Mouse (Mus musculus): ENCODE data around the gene Tmem132d.

The Tmem132d gene

DNA sequence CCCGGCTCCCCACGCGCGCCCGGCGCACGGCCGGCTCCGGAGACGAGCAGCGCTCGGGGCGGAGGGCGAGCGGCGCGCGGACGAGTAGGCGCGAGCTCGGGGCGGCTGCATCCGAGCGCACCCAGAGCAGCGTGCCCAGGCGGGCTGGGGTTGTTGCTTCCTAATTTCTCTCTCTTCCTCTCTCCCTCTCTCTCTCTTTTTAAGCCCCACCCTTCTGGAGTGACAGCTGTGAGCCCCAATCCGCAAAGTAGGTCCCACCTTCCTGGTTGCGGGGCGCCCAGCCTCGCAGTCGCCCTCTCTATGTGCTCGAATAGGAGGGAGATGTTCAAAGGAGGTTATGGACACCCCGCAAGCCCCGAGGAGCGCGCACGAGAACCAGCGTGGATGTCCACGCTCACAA lies at the start of gene Tmem132d:
TSS of gene Tmem132d (minus strand) at position 162 of the 400 bp plus-strand sequence.
- DNase-seq, result no peak

DNA sequence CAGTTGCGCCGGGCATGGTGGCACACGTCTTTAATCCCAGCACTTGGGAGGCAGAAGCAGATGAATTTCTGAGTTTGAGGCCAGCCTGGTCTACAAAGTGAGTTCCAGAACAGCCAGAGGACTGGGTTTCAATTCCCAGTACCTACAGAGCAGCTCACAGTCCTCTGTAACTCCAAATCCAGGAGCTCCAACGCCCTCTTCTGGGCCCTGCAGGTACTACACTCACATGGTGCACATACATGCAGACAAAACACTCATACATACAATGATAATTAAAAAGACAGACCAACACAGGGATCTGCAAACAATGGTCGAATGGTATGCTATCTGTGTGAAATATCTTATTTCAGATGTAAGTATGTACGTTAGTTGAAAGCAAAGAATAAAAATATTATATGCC lies 47.9 kb upstream of the Tmem132d start:
- DNase-seq, result no peak

DNA sequence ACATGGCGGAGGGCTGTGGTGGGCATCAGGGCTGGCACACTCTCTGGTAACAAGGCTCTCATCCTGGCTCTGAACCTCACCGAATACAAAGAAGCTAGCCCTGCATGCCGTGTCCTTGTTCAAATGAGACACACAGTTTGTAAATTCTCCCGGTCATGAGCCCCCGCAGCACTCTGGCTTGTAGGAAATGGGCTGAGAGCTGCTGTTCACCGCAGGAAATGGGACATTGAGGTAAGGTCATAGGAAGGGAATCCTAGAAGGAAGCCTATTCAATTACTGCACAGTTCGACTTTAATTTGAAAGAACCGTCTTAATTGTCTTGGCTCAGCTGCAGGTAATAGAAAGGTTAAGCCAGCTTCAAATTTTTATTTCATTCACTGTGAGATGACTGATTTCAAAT lies 42.5 kb upstream of the Tmem132d start:
- no peak for DNase-seq

DNA sequence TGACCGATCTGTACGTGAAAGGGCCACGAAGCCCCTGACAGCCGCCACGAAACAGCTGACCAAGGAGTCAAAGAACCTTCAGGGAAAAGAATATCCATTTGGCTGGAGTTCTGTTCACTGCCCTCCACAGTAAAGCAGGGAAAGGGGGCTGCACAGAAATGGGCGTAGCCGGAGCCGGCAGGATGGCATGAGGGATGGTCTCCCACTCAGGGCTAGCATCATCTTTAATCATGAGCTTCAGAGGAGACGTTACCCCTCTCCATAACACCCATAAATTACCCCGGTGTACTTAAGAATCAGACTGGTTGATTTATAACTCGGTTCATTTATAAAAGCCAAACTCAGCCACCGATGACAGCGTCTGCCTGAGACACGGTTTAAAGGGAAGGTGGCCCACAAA lies 36.9 kb upstream of the Tmem132d start:
- DNase-seq, result no peak

DNA sequence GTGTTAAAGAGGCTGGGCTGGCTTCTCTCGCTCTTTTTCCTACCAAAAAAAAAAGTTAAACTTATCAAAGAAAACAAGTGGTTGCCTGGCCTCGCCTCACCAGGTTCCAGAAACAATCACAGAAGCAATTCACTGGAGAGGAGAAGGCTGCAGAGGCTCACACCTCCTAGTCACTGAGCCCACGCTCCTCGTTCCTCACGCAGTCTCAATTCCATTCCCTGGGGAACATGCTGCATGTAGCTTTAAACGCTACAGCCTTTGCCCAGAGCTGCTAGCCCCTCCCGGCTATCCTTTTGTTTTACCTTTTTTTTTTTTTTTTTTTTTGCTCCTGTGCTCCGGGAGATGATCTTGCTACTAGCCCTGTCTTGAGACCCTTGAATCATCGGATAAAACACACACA lies 31.6 kb upstream of the Tmem132d start:
- DNase-seq, result no peak

DNA sequence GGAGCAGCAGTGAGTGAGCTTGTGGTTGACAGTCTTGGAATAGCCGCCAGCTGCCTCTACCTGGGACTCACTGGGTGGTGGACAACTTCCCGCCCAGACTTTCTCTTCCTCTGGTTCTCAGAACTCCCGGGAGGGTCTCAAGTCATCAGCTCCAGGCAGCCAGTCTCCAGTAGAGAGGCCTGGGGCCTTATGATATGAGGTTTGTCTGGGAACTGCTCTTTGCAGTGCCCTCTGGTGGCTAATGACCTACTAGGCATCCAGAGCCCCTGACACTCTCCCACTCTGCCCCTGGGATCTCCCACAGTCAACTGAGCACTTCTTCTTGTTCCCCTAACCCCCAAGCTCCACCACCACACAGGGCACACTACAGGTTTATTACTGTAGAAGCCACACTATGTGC lies 27.7 kb upstream of the Tmem132d start:
- no peak for DNase-seq

DNA sequence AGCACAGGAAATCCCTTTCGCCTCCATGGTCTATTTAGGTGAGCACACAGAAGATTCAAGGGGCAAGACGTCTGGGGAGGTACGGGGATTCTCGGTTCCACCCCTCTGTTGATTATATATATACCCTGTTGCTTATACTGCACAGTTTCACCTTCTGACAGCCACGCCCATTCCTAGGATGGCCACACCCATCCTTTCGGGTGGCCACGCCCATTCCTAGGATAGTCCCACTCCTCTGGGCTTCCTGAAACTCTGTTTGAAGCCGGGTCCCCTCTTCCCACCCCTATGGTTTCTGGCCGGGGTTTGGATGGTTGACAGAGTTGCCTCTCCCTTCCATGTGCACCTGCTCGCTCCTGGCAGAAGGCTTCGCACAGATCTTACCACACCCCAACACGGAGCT lies 22.9 kb upstream of the Tmem132d start:
- DNase-seq, result no peak

DNA sequence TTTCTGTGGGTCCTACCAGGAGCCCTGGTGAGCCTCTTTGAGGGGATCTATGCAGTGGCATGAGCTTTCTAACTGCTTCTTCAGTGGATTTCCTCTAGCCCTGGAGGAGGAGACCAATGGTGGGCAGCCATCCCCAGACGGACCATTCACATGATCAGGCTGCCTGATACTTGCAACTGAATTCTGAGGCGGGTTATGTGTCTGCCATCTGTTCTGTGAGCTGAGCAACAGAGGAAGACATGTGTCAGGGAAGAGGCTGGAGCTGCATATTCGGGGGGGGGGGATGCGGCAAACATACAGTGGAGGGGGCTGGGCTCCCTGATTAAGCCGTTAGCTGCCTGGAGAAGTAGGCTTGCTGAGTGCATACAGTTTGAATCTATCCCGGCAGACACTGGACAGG lies 19.3 kb upstream of the Tmem132d start:
- no peak for DNase-seq

DNA sequence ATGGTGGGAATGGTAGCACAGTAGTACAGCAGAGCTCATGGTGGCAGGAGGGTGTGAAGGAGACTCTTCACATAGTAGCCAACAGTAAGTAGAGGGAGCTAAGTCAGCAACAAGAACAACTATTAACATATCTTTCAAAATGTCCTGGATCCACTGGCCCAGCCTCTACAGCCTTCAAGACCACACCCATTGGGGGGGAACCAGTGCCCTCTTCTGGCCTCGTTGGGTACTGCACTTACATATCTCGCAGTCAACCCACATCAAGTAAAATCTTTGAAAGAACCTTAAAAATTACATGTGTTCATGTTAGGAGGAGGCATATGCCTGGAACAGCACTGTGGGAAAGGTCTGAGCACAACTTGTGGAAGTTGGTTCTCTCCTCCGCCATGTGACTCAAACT lies 17.9 kb upstream of the Tmem132d start:
- no peak for DNase-seq

DNA sequence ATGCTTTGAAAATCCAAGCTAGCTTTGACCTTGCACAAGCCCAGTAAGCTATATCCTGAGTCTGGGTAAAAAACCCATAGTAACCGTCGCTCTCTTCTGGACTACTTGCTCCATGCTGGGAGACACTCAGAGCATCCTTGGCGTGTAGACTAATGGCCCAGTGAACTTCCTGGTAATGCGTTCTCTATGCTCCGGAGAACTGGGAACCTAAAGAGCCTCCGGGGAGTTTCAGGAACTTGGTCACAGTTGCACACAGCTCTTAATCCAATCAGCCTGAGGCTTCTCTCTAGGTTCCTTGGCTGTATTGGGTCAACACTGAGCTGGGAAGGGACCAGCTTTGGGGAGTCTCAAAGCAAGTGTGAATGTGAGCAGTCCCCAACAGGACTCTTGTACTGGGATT lies 12.0 kb upstream of the Tmem132d start:
- DNase-seq, result no peak

DNA sequence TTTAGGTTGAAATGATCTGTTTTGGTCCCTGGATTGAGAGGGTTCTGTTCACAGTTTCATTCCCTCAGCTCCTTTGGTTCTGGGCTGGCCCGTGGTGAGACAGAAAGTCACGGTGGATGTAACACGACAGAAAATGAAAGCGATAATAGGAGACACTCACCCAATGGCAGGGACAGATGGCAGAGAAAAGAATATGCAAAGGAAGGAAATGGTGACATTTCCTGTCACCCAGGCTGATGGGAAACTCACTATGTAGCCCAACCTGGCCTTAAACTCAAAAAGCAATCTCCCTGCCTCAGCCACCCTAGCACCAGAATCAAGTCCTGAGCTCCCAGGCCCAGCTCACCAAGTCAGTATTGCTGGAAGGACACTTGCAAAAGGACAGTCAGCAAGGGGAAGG lies 11.0 kb upstream of the Tmem132d start:
- DNase-seq, result no peak

DNA sequence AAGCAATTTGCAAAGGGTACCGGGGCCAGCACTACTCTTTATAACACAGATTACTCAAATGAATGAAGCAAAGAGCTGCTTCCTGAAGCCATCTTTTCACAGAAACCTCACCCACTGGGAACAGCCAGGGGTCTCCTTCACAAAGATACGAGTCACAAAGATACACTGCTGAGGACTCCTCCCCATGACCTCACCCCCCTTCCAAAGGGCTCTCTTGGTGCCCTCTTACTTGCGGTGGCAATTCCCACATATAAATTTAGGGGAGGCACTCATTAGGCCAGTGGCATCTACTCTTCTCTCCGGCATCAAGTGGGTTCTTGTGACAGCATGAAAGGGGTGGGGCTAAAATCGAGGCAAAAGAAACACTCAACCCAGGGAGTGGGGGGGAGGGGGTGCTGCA lies 8.2 kb upstream of the Tmem132d start:
- no peak for DNase-seq

DNA sequence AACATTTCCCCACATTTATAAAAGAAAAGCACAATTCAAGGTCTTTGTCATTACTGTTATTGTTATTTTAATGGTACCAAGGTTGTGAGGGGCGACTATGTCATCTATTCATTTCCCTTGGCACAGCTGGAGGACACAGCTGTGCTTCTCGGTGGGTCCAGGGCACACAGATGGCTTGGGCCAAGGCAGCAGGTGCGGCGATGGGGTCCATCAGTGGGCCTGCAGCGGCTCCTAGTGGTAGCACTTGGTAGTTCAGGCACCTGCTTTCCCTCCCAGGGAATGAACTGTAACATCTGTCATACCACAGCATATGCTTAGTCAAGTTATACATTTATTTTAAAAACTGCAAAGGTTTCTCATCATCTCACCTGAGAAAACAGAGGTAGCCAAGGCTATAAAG lies 7.0 kb upstream of the Tmem132d start:
- DNase-seq, result peak; percentile 55

DNA sequence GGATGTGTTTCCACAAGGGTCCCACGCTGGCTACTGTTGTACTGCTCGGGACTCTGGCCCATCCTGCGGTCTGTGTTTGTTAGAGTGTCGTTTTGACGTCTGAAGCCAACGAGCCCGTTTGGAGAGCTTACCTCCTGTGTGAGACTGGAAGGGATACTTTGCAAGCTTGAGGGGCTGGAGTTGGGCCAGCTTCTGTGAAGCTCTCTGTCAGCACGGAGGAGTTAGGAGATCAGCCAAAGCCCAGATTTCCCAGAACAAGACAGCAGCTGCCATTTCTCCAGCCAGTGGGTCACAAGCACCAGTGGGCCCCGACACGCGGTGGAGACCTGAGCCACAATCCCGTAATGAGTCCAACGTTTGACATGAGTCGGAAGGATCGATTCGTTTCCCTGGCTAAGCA lies 5.2 kb upstream of the Tmem132d start:
- DNase-seq, result no peak

DNA sequence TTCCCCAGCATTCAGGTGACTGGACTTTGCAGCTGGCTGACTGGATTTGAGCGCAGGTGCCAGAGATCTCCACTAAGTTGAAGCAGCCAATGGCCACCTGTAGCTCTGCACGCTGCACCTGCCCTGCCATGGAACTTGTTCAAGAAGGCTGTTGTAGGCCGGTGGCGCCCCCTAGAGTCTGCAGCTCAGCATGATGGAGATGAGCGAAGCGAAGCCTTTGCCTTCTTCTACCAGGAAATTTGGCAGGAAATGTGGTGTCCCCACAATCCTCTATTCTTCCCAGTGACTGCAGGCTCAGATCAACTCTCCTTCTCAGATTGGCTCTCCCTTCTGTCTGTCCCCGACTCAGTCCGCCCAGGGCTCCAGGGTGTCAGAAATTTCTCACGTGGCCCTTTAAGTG lies 4.0 kb upstream of the Tmem132d start:
- DNase-seq, result no peak

DNA sequence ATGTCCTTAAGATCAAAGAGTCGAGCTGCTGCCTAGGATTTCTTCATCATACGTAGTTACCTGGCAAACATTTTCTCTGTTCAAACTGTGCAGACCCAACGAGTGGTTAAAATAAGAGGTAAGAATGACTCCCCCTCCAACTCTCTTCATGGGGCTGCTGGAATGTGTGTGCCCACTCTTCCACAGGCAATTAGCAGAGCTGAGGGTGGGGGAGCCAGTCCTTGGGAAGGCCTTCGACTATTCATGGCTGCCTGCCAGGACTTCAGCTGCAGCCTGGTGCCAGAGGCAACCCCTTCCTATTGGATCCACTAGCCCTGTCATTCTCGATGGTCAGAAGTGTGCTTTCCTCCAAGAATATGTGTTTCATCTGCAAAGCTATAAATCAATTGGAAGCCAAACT lies 2.8 kb upstream of the Tmem132d start:
- no peak for DNase-seq

DNA sequence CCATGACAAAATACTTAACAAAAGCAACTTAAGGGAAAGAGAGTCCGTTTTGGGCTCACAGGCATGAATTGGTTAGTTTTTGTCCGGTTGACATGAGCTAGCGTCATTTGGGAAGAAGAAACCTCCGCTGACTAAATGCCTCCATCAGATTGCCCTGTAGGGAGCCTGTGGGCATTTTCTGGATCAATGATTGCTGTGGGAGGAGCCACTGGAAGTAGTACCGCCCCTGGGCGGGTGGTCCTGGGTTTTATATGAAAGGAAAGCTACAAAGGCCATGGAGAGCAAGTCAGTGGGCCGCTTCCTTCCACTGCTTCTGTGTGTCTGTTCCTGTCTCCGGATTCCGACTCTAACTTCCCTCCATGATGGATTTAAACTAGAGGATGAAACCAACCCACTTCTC lies 909 bp upstream of the Tmem132d start:
- DNase-seq, result no peak

DNA sequence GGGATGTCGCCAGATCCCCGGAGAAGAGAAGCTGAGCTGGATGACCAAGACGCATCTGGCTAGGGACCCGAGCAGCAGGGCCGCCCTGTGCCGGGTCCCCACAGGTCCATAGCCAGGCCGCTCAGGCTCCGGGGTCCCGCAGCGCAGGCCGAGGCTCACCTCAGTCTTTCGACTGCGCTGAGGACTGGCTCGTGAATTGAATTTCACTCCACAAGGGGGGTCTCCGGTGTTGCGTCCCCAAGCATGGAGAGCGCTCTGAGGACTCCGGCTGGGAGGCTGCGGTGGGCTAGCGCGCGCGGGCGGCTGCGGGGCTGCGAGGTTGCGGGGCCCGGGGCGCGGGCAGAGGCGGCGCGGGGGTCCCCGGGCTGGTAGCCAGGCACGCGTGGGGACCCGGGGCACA lies 455 bp downstream of the Tmem132d start:
- no peak for DNase-seq

DNA sequence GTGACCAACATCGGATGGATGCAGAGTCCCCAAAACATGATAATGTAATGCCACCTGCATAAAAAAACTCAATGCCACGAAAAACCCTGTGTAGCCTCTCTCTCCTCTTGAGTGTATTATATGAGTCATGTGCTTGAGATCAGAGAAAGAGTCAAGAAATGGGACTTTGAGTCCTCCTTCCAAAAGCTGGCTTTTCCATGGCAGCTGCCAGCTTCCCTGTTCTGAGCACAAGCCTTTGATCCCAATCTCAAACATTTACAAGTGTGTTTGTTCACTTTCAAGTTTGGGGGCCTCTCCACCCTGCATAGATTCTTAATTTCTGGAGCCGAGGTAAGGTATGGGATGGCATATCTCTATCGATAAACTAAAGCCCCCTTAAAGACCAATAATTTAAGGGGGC lies 8.2 kb downstream of the Tmem132d start:
- no peak for DNase-seq

DNA sequence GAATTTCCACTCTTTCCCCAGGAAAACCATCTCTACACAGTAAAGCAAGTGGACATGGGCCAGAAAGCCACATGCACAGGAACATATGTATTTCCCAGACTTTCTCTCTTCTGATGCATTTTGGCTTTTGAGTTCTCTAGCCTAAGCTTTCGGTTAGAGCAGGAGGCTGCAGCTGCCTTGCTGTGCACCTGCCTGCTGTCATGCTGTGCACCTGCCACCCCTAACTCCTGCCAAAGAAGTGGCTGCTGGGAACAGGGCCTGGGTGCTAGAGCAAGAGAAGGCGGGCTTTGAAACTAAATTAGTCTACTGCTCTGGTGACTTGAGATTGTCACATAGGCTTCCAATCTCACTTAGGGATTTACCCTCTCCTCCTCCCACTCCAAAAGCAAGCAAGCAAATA lies 8.7 kb downstream of the Tmem132d start:
- no peak for DNase-seq

DNA sequence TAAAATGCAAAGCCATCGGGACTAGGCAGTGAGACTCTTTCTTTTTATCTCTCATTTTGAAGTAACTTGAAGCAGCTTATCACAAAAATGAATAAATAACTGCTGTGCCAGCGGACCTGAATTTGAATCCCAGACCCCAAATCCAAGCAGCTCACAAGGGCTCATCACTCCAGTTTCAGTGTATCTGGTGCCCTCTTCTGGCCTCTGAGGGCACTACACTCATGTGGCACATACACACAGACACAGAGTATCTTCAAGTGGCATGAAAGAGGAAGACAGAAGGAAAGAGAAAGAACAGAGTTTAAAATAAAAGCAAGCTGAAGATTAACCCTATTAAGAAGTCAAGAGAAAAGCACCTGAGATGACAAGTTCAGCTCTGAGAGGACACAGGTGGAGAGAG lies 10.8 kb downstream of the Tmem132d start:
- DNase-seq, result no peak

DNA sequence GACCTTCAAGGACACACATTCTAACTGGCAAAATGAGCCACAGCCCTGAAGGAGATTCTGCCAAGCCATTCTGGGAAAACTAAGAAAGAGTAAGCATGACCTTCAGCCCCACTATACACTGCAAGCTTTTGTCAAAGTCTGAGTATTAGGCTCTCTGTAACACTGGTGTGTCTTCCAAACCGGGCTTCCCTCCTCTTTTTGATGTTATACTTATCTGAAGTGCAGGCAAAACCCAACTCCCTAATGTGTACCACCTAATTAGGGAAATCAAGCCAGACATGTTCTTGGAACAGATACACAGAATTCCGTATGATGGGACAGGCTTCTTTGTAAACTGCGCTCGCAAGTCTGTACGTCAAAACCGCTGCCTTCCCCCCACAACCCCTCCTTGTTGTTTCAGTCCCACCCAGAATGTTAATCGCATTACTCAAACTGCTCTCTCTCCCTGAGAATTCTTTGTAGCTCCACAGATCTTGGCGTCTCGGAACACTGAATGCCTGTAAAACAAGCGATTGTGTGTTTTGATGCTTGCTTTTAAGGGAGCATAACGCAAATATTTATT lies 14.6 kb downstream of the Tmem132d start:
- no peak for DNase-seq

DNA sequence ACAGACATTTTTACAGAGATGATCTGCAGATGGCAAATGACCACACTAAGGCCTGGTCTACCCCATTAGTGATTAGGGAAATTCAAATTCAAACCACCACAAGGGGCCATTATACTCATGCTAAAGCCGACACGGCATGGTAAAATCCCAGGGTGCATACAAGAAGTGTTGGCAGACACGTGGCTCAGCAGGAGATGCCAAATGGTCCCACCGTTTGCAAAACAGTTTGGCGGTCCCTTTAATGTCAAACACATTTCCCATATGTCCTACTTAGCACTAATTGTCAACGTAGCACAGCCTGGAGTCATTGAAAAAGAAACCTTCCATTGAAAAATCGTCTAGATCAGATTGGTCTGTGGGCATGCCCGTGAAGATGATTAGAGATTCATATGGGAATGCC lies 18.8 kb downstream of the Tmem132d start:
- DNase-seq, result no peak

DNA sequence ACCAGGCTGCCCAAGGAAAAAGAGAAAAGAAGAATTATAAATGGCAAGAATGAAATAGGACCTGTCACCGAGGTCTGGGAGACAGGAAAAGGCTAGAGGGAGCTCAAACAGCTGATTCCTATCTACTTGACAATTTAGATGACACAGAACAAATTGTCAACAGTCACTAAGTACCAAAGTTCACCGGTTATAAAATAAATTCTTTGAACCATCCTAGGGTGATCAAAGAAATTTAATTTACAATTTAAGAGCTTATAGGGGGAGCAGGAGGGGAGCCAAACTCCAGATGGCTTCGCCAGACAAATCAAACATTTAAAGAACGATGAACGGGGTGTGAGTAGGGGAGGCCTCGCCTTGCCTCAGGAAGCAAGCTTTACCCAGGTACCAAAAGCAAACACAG lies 20.6 kb downstream of the Tmem132d start:
- peak; percentile 8 for DNase-seq

DNA sequence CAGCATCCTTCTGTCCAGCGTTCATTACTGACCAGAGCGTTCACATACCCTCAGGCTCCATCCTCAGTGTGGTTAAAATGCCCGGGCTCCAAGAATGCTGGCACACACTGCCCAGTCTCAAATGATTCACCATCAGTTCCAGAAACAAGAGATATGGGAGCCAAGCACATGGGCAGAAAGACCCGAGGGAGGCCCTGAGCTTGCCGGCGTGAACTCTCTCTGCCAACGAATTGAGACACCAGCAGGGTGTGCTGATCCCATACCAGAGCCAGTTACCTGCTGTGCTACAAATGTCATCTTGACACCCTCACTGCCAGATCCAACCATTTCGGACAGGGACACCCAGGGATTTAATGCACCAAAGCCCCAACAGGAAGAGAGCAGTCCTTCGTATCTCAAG lies 25.3 kb downstream of the Tmem132d start:
- no peak for DNase-seq

DNA sequence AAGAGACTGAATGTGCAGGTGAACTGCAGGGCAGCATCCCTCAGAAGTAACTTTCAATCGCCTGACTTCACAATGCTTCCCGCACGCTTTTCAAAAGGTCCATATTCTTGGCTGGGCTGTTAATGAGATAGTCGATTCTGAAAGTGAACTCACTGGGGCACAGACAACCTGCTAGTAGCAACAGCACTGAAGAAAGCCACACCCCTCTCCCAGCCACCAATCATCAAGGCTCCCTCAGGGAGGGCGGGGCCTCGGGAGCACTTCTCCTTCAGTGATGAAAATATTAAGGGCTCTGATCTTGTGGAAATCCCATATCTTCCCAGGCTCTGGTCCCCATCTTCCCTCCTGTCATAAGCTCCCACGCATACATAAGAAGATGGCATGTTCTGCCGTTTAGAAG lies 27.8 kb downstream of the Tmem132d start:
- no peak for DNase-seq

Data from kidney, postnatal 14 days (tissue).